Mouse (Mus musculus): ENCODE data around the gene Plb1. TPM values are rescaled to one million over a fixed set of nuclear protein-coding genes. Genes with fewer than 3 reads are reported as not detected.

The Plb1 gene
- 8.8 and 10.7 TPM in 2 replicates for polyA plus RNA-seq (2015; fragmentation: Nextera tagmentation; extraction: Ambion mirVana)

GRCm38 (mm10) chr5:32232474-32232873 lies at the start of gene Plb1:
TSS of gene Plb1 (plus strand) at chr5:32232708.
- DNase-seq (ENCODE audit: low spot score): no peak

GRCm38 (mm10) chr5:32182885-32183629 lies 49.5 kb upstream of the Plb1 start:
- DNase-seq (ENCODE audit: low spot score): no peak

- DNase-seq (ENCODE audit: low spot score): no peak
Observed at GRCm38 (mm10) chr5:32187717-32188116, 44.8 kb upstream of the Plb1 start.

- DNase-seq (ENCODE audit: low spot score): no peak
Observed at GRCm38 (mm10) chr5:32191259-32191658, 41.2 kb upstream of the Plb1 start.

GRCm38 (mm10) chr5:32192016-32192845 lies 40.3 kb upstream of the Plb1 start:
- DNase-seq (ENCODE audit: low spot score): no peak

GRCm38 (mm10) chr5:32194236-32194635 lies 38.3 kb upstream of the Plb1 start:
- DNase-seq (ENCODE audit: low spot score): no peak

- DNase-seq (ENCODE audit: low spot score): no peak
Observed at GRCm38 (mm10) chr5:32195857-32196609, 36.5 kb upstream of the Plb1 start.

GRCm38 (mm10) chr5:32197698-32198097 lies 34.8 kb upstream of the Plb1 start:
- DNase-seq (ENCODE audit: low spot score): peak; percentile 85

GRCm38 (mm10) chr5:32199136-32199535 lies 33.4 kb upstream of the Plb1 start:
- peak; percentile 18 for DNase-seq (ENCODE audit: low spot score)

- no peak for DNase-seq (ENCODE audit: low spot score)
Observed at GRCm38 (mm10) chr5:32199594-32199993, 32.9 kb upstream of the Plb1 start.

- DNase-seq (ENCODE audit: low spot score): peak; percentile 42
Observed at GRCm38 (mm10) chr5:32204653-32205052, 27.9 kb upstream of the Plb1 start.

- no peak for DNase-seq (ENCODE audit: low spot score)
Observed at GRCm38 (mm10) chr5:32206726-32207125, 25.8 kb upstream of the Plb1 start.

- DNase-seq (ENCODE audit: low spot score): no peak
Observed at GRCm38 (mm10) chr5:32208460-32208859, 24.0 kb upstream of the Plb1 start.

- DNase-seq (ENCODE audit: low spot score): no peak
Observed at GRCm38 (mm10) chr5:32211011-32211410, 21.5 kb upstream of the Plb1 start.

GRCm38 (mm10) chr5:32213746-32214145 lies 18.8 kb upstream of the Plb1 start:
- no peak for DNase-seq (ENCODE audit: low spot score)

GRCm38 (mm10) chr5:32215510-32215909 lies 17.0 kb upstream of the Plb1 start:
- peak; percentile 59 for DNase-seq (ENCODE audit: low spot score)

GRCm38 (mm10) chr5:32216465-32216864 lies 16.0 kb upstream of the Plb1 start:
- DNase-seq (ENCODE audit: low spot score): no peak

GRCm38 (mm10) chr5:32217477-32217876 lies 15.0 kb upstream of the Plb1 start:
- DNase-seq (ENCODE audit: low spot score): no peak

GRCm38 (mm10) chr5:32230372-32230771 lies 2.1 kb upstream of the Plb1 start:
- DNase-seq (ENCODE audit: low spot score): peak; percentile 41

- no peak for DNase-seq (ENCODE audit: low spot score)
Observed at GRCm38 (mm10) chr5:32239337-32239736, 6.8 kb downstream of the Plb1 start.

GRCm38 (mm10) chr5:32240741-32241140 lies 8.2 kb downstream of the Plb1 start:
- no peak for DNase-seq (ENCODE audit: low spot score)

All from thymus, postnatal 0 days (tissue).